Mouse (Mus musculus): Measurements from ENCODE around the gene Pitpnm2.

- TF ChIP-seq CTCF (IDR thresholded peaks at IDR 0.05; ENCODE audit: low read depth, low read length) = no peak
- TF ChIP-seq POLR2A (IDR thresholded peaks at IDR 0.05; ENCODE audit: borderline replicate concordance, low read depth, low read length) = no peak
Observed at GRCm38 (mm10) chr5:124186981-124187507, 62.5 kb downstream of the Pitpnm2 start.
